Mouse (Mus musculus) heart, postnatal 0 days (tissue): ENCODE results near the gene Slc36a1. TPM values are rescaled to one million over a fixed set of nuclear protein-coding genes. Genes with fewer than 3 reads are reported as not detected.
A peak's percentile ranks its signal among the peaks of the same experiment; 100 is the strongest.

Source experiments
- ATAC-seq: fragments of 200-750 bp; cut with Nextera tagmentation; 2 replicates; pipeline ENCODE4 v1.8.0; 2017; ENCODE audit warnings: low read depth, moderate number of reproducible peaks, moderate library complexity; ENCODE audit not compliant: insufficient read depth
- DNase-seq: peaks from one replicate; pipeline ENCODE4 v3.0.0-alpha.2; 2016; ENCODE audit warnings: low spot score
- H3K27ac ChIP-seq: fragments of 300-500 bp; sonication (generic); 2 replicates; pipeline ENCODE4 v1.5.1; 2014; ENCODE audit warnings: low read depth, mild to moderate bottlenecking
- H3K27me3 ChIP-seq: fragments of 300-500 bp; sonication (generic); 2 replicates; pipeline ENCODE4 v1.6.1; 2014; ENCODE audit warnings: low read length, mixed read lengths; ENCODE audit not compliant: control insufficient read depth, insufficient read depth
- H3K36me3 ChIP-seq: fragments of 300-500 bp; sonication (generic); replicated peaks from 2 replicates; pipeline ENCODE4 v1.6.1; 2014; ENCODE audit warnings: low read length, mixed read lengths; ENCODE audit not compliant: control insufficient read depth, insufficient read depth
- H3K4me1 ChIP-seq: fragments of 300-500 bp; sonication (generic); 2 replicates; pipeline ENCODE4 v1.6.1; 2014; ENCODE audit warnings: antibody characterized with exemption; ENCODE audit not compliant: control insufficient read depth, insufficient read depth
- H3K4me2 ChIP-seq: fragments of 300-500 bp; sonication (generic); 2 replicates; pipeline ENCODE4 v1.6.1; 2014; ENCODE audit warnings: low read depth, mild to moderate bottlenecking, low read length, moderate library complexity
- H3K4me3 ChIP-seq: fragments of 300-500 bp; sonication (generic); 2 replicates; pipeline ENCODE4 v1.5.1; 2014; ENCODE audit warnings: low read depth, low read length
- H3K9ac ChIP-seq: fragments of 300-500 bp; sonication (generic); replicated peaks from 2 replicates; pipeline ENCODE4 v1.6.1; 2014; ENCODE audit warnings: low read depth, low read length, mixed read lengths
- H3K9me3 ChIP-seq: fragments of 300-500 bp; sonication (generic); replicated peaks from 2 replicates; pipeline ENCODE4 v1.6.1; 2016; ENCODE audit warnings: low read length; ENCODE audit not compliant: control insufficient read depth
- CTCF ChIP-seq: IDR thresholded peaks from 2 replicates; pipeline ENCODE4 v1.5.1; 2016; ENCODE audit warnings: antibody characterized with exemption, control low read depth, low read depth
- EP300 ChIP-seq: IDR thresholded peaks from 2 replicates; pipeline ENCODE4 v1.6.1; 2016; ENCODE audit warnings: antibody characterized with exemption, low read depth
- WGBS: fragments of 180-500 bp; shearing (Covaris S2); extraction: QIAGEN DNeasy Blood & Tissue Kit; methylation state at CpG from one replicate; pipeline ENCODE4 v1.1.7; 2014; 5-methylcytosine and 5-hydroxymethylcytosine counted together
- polyA plus RNA-seq: library from polyadenylated mRNA; unstranded; fragments of >200 nt; fragmentation: Nextera tagmentation; extraction: Ambion mirVana; gene quantifications from 2 replicates; pipeline ENCODE4 v1.2.1, GENCODE M21; 2015
- total RNA-seq: library from RNA; depleted of rRNA; stranded (reverse); fragments of >200 nt; gene quantifications from 2 replicates; pipeline ENCODE4 v1.2.3, GENCODE M21; 2014; ENCODE audit warnings: low replicate concordance

The Slc36a1 gene
- total and polyA plus RNA-seq, 2 experiments from 2014 or later: 1.00 to 6.9 TPM

DNA sequence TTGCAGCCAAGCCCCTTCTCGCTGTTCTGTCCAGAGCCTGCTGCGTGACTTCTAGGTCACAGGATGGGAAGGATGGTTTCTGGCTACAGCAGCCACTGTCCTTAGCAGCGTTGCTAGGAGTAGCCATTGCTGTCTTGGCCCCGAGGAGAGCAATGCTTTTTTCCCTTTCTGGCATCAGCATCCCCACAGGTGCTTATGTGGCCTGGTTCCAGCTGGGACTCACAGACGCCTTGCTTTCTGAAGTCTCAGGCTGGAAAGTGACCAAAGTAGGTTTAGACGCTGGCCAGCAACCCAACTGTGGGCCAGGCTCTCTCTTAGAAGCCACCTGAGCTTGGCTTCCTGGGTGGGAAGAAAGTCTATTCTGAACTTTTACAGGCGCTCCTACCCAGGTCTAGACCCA is 30.1 kb downstream of the Slc36a1 start:
- Histone ChIP-seq H3K4me2 (no peak overlapping the region), H3K36me3 (peaks cover 22% of the 10 kb centered on the region; the same call in 1 of the 2 replicates)
- WGBS: 83% methylated on average over 7 of the region's 7 CpGs

GRCm38 (mm10) chr11:55234791-55235190 is 30.6 kb downstream of the Slc36a1 start:
- no peak overlapping the region for H3K27ac ChIP-seq
- ATAC-seq (no peak), DNase-seq (no peak)
- no peak overlapping the region for H3K4me3 ChIP-seq
- H3K4me1 ChIP-seq: no peaks in the 10 kb centered on the region
- H3K9me3 ChIP-seq: no peaks in the 10 kb centered on the region
- H3K9ac ChIP-seq: no peak overlapping the region
- no peak overlapping the region for H3K4me2 ChIP-seq
- 63% methylated on average over 4 of the region's 4 CpGs for WGBS
- H3K27me3 ChIP-seq: no peaks in the 10 kb centered on the region
- peaks cover 22% of the 10 kb centered on the region; the same call in 1 of the 2 replicates for H3K36me3 ChIP-seq
- TF ChIP-seq CTCF: no peak
- TF ChIP-seq EP300: no peak

More for the DNA sequence above, 30.1 kb downstream of the Slc36a1 start:
- H3K4me3 ChIP-seq: no peak overlapping the region
- H3K9ac ChIP-seq: no peak overlapping the region
- H3K27me3 ChIP-seq: no peaks in the 10 kb centered on the region
- no peak for DNase-seq
- no peaks in the 10 kb centered on the region for H3K9me3 ChIP-seq
- no peaks in the 10 kb centered on the region for H3K4me1 ChIP-seq
- no peak for ATAC-seq
- H3K27ac ChIP-seq: no peak overlapping the region
- TF ChIP-seq EP300 (no peak), CTCF (no peak)

DNA sequence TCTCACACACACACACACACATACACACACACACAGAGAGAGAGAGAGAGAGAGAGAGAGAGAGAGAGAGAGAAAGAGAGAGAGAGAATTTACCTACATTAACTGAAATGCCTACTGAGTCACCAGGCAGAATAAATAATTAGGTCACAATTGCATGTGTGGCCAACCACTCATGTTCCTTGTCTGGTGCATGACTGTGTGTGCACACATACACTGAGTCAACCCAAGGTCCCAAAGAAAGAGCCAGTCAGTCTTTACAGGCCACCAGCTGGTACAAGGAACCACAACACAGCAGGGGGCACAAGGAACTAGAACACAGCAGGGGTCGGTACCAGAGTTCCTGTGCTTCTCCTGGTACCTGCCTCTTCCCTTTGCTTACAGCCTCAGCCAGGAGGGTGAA is 32.7 kb downstream of the Slc36a1 start:
- no peaks in the 10 kb centered on the region for H3K4me1 ChIP-seq
- no peaks in the 10 kb centered on the region for H3K9me3 ChIP-seq
- no peak overlapping the region for H3K9ac ChIP-seq
- H3K27me3 ChIP-seq: no peaks in the 10 kb centered on the region
- no peak overlapping the region for H3K4me2 ChIP-seq
- 50% methylated on average over 1 of the region's 1 CpGs for WGBS
- no peak for DNase-seq
- no peak overlapping the region for H3K27ac ChIP-seq
- no peak overlapping the region for H3K4me3 ChIP-seq
- peaks cover 16% of the 10 kb centered on the region; the same call in 1 of the 2 replicates for H3K36me3 ChIP-seq
- TF ChIP-seq CTCF (no peak), EP300 (no peak)
- ATAC-seq: no peak

DNA sequence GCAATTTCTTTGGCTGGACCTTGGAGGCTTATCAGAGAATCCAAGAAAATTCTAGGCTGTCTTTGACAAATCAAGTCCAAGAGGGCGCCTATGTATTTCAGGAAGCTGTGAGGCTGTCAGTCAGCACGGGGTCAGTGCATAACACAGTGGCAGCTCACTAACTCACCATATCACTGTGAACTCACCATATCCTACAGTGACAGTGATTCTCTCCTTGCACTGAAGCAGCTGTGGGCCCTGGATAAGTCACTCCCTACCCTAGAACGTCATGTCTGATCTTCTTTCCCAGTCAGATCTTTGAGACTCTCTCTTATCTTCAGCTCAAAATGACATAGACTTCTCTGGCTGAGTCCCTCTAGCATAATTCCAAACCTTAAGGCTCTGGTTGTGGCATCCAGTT is 35.3 kb downstream of the Slc36a1 start:
- Histone ChIP-seq H3K27ac (no peak overlapping the region), H3K9me3 (no peaks in the 10 kb centered on the region), H3K27me3 (no peaks in the 10 kb centered on the region), H3K9ac (no peak overlapping the region), H3K4me3 (no peak overlapping the region), H3K36me3 (no peaks in the 10 kb centered on the region), H3K4me1 (no peaks in the 10 kb centered on the region), H3K4me2 (no peak overlapping the region)
- 44% methylated on average over 3 of the region's 3 CpGs for WGBS
- TF ChIP-seq EP300 (no peak), CTCF (no peak)
- no peak for ATAC-seq
- no peak for DNase-seq

DNA sequence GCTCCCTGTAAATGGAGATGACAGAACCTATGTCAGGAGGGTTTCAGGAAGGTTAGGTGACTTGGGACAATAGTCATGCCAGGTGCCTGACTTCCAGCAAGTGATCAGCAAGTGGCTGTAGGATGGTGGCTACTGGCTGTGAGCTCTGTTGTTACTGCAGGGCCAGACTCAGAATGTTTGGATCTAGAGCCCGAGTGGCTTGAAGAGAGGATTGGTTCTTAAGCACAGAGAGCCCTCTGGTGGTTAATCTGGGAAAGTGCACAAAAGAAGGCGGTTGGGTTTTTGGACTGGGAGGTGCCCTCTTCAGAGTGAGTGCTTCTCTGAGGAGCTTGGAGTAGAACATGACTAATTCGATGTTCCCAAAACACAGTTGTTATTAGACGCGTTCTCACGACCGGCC is 36.4 kb downstream of the Slc36a1 start:
- 0 out of 2 replicates have a peak, but pooled peaks have one; percentile 58 for ATAC-seq
- no peak for TF ChIP-seq EP300
- peak; percentile 76 for TF ChIP-seq CTCF
- Histone ChIP-seq H3K4me3 (no peak overlapping the region), H3K9me3 (no peaks in the 10 kb centered on the region), H3K4me2 (no peak overlapping the region), H3K36me3 (no peaks in the 10 kb centered on the region), H3K27ac (no peak overlapping the region), H3K27me3 (no peaks in the 10 kb centered on the region), H3K9ac (no peak overlapping the region), H3K4me1 (no peaks in the 10 kb centered on the region)
- DNase-seq: peak; percentile 72
- 56% methylated on average over 7 of the region's 7 CpGs for WGBS

DNA sequence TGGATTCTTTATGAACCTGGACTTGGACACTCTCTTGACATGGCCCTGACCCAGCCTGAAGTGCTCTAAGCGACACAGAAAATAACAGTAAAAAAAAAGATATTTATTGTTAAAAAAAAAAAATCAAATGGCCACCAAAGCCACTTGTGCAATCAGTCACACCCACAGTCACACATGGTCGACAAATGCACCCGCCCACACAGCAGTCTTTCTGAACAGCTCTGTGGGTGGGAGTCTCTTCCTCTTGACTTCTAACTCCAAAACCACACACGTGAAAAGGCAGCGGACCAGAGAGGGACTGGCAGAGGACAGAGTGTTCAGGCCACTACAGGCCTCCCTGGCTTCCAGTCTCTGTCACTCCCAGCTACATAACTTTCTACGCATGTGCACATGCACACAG is 46.4 kb downstream of the Slc36a1 start:
- 58% methylated on average over 6 of the region's 6 CpGs for WGBS
- TF ChIP-seq EP300: no peak
- no peak overlapping the region for H3K9ac ChIP-seq
- no peak overlapping the region for H3K4me3 ChIP-seq
- DNase-seq (no peak), ATAC-seq (no peak)
- no peaks in the 10 kb centered on the region for H3K36me3 ChIP-seq
- no peak overlapping the region for H3K4me2 ChIP-seq
- no peak overlapping the region for H3K27ac ChIP-seq
- H3K9me3 ChIP-seq: no peaks in the 10 kb centered on the region
- H3K4me1 ChIP-seq: no peaks in the 10 kb centered on the region
- H3K27me3 ChIP-seq: no peaks in the 10 kb centered on the region
